Mouse (Mus musculus) cerebellum, adult 9-11 months (tissue): ENCODE measurements around the gene Fam240b.
"Not testable (repeated sequence)": the region's sequence is repeated elsewhere in the genome, so short reads cannot be mapped to it uniquely, and the experiment has no call there.

ENCODE experiments used
- DNase-seq: peaks from one replicate; pipeline ENCODE4 v3.0.0; 2022

Fam240b gene

DNA sequence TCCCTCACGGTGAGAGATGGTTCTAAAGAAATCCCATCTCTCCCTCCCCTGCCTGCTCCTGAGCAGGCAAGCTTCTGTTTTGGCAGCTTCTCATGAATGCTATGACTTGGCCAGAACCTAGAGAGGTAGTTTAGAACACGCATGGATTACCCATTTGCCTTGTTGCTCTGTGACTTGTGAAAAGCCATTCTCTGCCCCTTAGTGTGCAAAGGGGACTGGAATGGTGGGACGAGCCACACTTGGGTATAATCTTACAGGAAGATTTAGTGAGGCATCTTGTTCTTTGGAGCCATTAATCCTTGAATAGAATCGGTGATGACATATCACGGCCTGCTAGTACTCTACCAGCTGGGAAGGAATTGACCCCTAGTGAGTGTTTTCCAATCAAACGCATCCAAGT, at the start of gene Fam240b:
TSS of gene Fam240b (minus strand) at position 101 of the 400 bp plus-strand sequence.
- no peak for DNase-seq

DNA sequence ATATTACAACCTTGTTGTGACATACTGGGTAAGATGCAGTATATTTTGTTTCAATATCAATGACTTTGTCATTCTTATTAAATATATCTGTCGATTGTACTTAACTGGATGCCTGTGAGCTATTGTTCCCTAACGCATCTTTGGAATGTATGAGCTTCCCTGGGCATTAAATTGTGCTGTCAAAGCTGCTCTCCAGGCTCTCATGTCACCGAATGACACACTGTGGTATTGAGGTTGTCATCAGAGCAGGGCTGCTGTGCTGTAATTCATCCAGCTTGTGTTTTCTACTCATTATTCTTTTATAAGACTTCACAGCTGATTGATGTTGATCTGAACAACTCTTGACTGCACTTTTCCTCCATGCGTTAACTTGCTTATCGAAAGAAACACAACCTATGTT, 32.5 kb upstream of the Fam240b start:
- no peak for DNase-seq

- DNase-seq = peak; percentile 5
These were observed 29.1 kb upstream of the Fam240b start for GRCm38 (mm10) chr13:64526515-64527285.

GRCm38 (mm10) chr13:64514247-64514646, 16.7 kb upstream of the Fam240b start:
- no peak for DNase-seq

GRCm38 (mm10) chr13:64511616-64512015, 14.0 kb upstream of the Fam240b start:
- DNase-seq = no peak

DNA sequence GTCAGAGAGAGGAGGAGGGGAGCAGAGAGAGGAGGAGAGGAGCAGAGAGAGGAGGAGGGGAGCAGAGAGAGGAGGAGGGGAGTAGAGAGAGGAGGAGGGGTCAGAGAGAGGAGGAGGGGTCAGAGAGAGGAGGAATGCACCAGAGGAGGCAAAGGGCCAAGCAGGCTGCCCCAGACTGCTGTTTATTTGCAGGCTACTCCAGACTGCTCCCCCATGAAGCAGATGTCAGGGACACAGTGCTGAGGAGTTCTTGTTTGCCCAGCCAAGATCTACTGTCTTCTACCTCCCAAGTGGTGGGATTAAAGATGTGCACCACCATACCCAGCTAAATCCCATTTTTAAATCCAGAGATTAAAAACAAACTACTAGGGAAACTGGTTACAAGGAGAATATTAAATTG, 9.8 kb upstream of the Fam240b start:
- no peak for DNase-seq

- DNase-seq = no peak
These were observed 5.2 kb upstream of the Fam240b start for GRCm38 (mm10) chr13:64502833-64503232.

DNA sequence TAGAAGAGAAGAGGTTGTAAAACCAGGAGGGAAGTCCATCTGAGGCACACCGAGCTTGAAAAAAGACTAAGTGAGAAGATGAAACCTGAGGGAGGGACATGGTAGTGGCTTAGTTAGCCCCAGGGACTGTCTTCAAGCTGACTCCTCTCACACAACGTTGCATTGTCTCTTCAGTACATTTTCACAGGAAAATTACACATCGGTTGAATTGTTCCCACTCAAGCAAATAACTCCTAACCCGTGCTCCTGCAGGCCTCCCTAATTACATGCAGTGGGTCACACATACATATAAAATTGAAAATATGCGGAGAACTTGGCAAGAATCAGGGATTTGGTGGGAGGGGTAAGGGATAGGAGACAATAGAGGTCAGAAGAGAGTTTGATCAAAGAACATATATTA, 4.0 kb downstream of the Fam240b start:
- no peak for DNase-seq

- no peak for DNase-seq
These were observed 7.7 kb downstream of the Fam240b start for GRCm38 (mm10) chr13:64489886-64490285.

DNA sequence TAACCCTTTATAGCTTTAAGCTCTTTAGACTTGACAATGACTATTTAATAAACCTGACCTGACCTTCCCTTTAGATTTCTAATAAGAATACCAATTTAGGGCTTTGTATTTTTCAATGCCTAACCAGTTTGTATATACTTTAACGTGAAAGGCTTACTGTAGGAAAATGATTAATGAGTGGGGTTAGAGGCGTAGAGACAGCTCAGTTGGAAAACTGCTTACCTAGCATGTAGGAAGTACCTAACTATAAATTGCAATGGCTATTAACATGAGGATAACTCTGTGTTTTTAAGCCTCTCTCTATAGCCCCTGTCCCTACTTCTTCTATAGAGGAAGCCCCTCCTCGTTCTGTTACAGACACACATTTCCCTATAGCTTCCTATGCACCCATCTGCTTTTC, 17.6 kb downstream of the Fam240b start:
- DNase-seq = no peak

GRCm38 (mm10) chr13:64477968-64478367, 19.6 kb downstream of the Fam240b start:
- no peak for DNase-seq

DNA sequence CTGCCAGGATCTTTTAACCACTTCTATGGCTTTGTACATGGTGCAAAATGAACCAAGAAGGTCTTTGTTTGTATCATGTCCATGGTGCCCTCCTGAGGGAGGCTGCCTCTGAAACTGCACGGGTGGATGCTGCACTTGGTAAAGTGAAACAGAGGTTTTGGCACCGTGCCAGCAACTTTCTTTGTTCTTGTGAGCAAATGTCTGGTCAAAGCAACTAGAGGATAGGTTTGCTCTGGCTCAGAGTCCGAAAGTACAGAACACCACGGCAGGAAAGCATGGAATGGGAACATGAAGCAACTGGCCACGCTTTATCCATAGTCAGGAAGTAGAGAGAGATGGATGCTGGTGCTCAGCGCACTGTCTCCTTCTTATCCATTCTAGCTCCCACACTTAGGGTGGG, 29.7 kb downstream of the Fam240b start:
- no peak for DNase-seq

GRCm38 (mm10) chr13:64465166-64465565, 32.4 kb downstream of the Fam240b start:
- DNase-seq = peak; percentile 44

DNA sequence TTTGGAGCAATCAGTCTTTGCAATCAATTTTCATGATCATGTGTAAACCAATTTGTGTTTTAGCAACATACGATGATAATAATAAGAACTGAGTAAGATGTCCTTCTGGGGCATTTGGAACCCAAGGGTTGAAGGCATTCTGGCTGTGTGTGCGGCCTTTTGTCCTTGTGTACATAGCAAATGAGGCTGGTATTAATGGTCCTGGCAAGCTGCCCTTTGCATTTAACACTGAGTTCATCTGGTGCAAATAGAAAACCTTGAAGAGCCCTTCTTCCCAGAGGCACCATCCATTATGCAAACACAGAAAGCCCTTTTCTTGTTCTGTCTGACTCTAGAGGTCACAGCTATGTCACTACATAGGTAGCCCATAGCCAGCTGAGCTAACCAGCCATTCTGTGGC, 35.0 kb downstream of the Fam240b start:
- no peak for DNase-seq

- peak; percentile 71 for DNase-seq
These were observed 39.4 kb downstream of the Fam240b start for GRCm38 (mm10) chr13:64458181-64458580.

GRCm38 (mm10) chr13:64457225-64457978, 40.2 kb downstream of the Fam240b start:
- not testable (repeated sequence) for DNase-seq

GRCm38 (mm10) chr13:64450001-64450794, 47.4 kb downstream of the Fam240b start:
- DNase-seq = no peak

DNA sequence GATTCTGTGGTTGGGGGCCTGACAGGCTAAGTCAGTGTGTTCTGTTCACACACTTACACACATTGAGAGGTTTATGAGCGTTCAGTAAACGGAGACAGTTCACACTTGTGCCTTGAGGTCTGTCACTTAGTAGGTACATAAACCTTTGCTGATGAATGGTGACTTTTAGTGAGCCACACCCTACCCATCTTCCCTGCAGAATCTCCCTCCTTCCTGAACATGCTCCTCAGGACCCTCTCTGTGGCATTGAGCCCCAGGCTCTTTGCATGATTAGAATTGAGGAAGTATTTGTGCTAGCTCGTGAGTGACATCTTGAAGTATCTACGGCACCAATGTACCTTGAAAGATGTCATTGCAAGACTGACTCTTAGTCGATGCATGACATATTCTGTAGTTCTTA, 48.9 kb downstream of the Fam240b start:
- DNase-seq = no peak

DNA sequence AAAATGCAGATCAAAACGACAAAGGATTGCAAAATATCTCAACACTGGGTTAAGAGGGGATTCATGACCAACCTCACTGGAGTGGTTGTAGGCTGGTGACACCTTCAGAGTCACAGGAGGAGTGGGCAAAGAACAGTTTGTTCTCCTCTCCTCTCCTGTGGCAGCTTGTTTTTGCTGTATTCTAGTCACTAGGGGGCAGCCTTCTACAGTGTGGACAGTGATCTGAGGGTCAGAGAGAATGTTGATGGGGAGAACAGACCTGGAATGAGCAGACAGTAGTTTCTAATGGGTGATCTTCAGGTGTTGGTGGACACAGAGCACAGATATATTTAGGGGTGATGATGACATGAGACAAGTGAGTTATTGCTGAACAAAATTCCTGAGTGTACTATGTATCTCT, 49.6 kb downstream of the Fam240b start:
- no peak for DNase-seq

DNA sequence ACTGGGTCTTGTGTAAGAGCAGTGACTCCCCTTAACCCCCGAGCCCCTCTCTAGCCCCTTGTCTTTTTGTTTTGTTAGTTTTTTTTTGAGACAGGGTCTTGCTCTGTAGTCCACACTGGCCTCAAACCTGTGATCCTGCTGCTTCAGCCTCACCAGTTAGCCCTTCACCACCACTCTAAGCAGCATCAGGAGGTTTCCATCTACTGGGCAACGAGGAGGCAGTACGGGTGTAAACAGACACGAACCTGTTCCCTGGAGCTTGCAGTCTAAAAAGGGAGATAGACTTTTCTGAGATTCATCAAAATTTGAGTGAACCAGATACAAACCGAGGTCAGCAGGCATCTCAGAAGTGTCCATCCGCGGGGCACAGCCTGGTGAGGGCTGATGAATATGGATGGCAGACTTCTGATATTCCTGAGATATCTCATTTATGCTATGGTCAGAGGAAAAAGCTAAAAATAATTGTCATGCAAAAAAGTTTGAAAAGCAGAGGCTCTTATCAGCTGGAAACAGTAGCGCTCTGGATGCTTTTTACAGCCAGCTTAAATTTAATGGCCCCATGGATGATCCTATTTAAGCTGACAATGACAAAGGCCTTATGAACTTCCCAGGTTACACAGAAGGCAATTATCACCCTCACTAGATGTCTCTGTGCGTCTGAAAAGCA, 52.2 kb downstream of the Fam240b start:
- DNase-seq = no peak

GRCm38 (mm10) chr13:64443263-64443894, 54.2 kb downstream of the Fam240b start:
- no peak for DNase-seq

GRCm38 (mm10) chr13:64440592-64440991, 57.0 kb downstream of the Fam240b start:
- no peak for DNase-seq
